Mouse (Mus musculus): Measurements from ENCODE around the gene Ankzf1.
"Not testable (repeated sequence)": the region's sequence is repeated elsewhere in the genome, so short reads cannot be mapped to it uniquely, and the experiment has no call there.

Ankzf1 gene

GRCm38 (mm10) chr1:75226138-75226537 lies 34.2 kb downstream of the Ankzf1 start:
- no peak for DNase-seq (ENCODE audit: low spot score)

DNA sequence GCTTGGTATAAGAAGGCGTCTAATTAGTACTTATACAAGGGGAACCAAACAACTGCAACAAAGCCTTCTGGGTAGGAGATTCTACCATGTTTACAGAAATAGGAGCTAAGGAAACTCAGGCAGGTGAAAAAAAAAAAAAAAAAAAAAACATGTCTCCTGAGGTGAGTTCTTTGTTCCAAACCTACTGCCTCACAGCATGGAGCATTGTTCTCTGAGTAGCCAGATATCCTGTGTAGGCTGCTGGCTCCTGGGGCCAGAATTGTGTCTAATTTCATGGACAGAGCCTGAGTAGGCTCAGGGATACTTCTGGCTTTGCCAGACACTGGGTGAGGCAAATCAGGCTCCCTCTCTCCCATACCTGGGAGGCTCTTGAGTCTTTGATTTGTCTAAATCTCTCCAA lies 35.7 kb downstream of the Ankzf1 start:
- DNase-seq (ENCODE audit: low spot score) = no peak

GRCm38 (mm10) chr1:75229158-75229557 lies 37.2 kb downstream of the Ankzf1 start:
- no peak for DNase-seq (ENCODE audit: low spot score)

GRCm38 (mm10) chr1:75230335-75230994 lies 38.5 kb downstream of the Ankzf1 start:
- no peak for DNase-seq (ENCODE audit: low spot score)

GRCm38 (mm10) chr1:75231224-75231623 lies 39.3 kb downstream of the Ankzf1 start:
- no peak for DNase-seq (ENCODE audit: low spot score)

GRCm38 (mm10) chr1:75231664-75232152 lies 39.8 kb downstream of the Ankzf1 start, which contains the start of gene A630095N17Rik:
A630095N17Rik (minus strand) TSS chr1:75232102.
- no peak for DNase-seq (ENCODE audit: low spot score)

- DNase-seq (ENCODE audit: low spot score) = not testable (repeated sequence)
Observed at GRCm38 (mm10) chr1:75232489-75232888, 40.5 kb downstream of the Ankzf1 start.

DNA sequence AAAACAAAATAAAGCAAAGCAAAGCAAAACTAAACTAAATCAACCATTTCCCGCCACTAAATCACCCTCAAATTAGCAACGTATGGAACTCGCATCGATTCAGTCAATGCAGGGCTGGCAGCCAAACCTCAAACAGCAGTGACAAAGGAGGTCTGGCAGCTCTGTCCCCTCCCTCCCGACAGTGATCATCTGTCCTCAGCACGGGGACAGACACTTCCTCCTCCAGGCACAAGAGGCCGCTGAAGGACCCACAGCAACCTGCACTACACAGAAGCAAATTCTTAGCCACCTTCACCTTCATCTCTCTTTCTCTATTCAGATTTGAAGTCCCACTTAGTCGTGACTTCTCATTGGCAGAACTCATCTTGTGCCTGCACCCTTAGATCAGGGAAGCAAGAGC lies 42.7 kb downstream of the Ankzf1 start:
- peak; percentile 80 for DNase-seq (ENCODE audit: low spot score)

DNA sequence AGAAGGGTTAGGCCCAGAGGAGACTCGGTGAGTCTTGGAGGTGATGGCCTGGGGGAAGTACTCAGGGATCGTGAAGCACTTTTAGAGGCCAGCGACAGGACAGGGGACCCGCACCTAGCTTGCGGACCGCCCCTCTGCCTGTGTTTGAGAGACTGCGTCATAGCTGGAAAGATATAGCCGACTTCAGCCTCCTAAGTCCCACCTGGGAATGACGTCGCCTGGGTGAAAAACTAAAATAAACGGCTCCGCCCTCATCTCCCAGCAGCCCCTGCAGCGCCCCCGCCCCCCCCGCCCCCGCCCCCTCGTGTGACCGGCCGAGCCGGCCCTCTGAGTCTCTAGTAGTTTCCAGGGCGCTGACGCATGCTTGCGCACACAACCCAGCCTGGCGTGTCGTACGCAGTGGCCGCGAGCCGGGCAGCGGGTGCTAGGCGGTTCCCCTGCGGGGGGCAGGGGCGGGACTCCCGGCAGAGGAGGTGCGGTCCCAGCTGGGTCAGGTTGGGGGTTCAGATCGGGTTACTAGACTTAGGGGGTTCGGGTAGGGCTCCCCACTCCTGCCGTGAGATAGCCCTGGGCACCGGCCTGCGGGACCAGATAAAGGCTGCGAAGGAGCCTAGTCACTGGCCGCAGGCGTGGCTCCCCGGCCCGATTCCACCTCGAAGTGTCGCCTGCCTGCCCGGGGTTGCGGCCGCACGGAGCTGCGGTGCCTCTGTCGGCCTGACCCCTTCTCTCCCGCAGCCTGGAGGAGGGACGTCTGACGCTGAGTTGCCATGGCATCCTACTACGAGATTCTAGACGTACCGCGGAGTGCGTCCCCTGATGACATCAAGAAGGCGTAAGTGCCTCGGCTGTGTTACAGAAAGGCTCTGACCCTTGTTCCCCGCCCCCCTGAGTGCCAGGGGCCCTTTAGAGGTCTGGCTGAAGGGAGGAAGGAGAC lies 44.4 kb downstream of the Ankzf1 start, which contains the start of gene Dnajb2:
Gene Dnajb2, plus strand, starts transcription at position 290 of the 934 bp plus-strand sequence.
- DNase-seq (ENCODE audit: low spot score) = peak; percentile 92

DNA sequence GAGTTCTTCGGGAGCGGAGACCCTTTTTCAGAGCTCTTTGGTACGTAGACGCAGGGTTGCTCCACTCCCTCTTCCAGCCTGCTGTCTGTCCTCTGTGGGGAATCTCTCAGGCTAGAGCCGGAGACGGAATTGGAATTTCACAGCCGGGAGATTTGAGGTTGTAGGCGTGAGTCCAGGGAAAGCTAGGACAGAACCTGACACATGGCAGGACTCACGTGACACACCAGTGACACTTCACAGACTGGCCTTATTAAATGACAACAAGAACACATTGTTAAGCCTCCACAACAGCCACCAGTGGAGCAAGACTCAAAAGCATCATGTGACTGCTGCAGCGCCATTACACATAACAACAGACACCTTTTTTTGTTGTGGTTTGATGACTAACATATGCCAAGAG lies 47.6 kb downstream of the Ankzf1 start:
- DNase-seq (ENCODE audit: low spot score) = no peak

- DNase-seq (ENCODE audit: low spot score) = no peak
Observed at GRCm38 (mm10) chr1:75243411-75243810, 51.5 kb downstream of the Ankzf1 start.

DNA sequence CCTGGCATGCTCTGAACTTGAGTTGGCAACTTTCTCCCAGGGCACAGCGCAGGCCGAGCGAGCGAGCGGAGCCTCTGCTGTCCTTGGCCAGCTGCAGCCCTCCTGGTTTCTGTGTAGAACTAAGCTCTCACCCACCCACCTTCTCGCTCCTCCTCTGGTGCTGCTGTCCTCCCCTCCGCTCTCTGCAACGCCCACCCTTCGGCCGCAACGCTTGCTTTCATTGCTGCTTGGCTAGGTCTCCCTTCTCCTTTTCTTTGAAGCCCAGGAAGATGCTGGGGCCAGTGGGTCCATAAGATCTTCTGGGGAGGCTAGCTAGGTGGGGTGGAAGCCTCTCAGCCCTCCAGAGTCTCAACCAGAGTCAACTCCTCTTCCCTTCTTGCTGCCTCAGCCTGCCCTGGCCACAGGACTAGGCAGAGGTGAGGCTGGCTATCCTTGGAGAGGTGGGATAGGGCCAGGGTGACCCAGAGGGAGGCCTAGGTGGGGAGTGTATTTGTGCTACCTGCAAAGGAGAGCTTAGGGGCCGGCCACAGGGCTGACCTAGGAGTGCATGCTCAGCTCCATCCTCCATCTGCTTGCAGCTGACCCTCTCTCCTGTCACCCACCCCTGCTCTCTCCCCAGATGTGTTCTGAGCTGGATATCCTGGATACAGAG lies 52.4 kb downstream of the Ankzf1 start:
- no peak for DNase-seq (ENCODE audit: low spot score)

GRCm38 (mm10) chr1:75244836-75245235 lies 52.9 kb downstream of the Ankzf1 start:
- DNase-seq (ENCODE audit: low spot score) = peak; percentile 45

DNA sequence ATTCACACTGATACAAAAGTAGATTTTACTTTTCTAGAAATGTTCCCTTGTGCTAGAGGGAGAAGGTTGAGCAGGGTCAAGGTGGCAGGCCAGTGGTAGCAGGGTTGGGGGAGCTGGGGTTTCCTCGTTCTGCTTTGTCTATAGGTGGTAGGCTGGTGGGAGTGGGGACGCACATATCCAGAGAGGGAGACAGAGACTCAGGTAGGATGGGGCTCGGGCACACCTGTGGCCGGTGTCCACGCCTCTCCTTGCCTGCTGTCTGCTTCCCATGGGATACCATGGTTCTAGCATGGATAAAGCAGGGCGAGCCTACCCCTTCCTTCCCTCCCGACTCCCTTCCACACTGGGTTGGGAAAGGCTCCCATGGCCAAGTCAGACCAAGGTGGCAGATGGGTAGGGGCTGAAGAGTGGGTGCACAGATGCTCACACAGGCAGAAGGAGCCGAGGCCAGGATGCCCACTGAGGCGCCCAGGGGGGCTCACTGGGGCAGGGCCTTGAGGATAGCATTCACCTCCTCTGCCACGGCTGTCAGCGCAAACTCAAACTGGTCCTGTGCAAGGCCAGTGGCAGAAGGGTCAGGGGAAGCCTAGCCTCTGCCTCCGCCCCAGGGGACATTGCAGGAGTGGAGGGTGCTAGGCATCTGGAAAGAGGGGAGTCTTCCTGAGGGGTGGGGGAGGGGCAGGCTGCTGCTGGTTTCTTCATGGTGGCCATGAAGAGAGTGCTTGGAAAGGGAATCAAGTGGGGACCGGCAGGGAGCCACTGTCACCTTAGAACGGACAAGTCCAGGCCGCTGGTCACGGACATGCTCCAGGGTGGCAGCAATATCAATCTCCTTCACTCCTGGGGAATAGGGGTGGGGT lies 55.4 kb downstream of the Ankzf1 start:
- DNase-seq (ENCODE audit: low spot score) = no peak

DNA sequence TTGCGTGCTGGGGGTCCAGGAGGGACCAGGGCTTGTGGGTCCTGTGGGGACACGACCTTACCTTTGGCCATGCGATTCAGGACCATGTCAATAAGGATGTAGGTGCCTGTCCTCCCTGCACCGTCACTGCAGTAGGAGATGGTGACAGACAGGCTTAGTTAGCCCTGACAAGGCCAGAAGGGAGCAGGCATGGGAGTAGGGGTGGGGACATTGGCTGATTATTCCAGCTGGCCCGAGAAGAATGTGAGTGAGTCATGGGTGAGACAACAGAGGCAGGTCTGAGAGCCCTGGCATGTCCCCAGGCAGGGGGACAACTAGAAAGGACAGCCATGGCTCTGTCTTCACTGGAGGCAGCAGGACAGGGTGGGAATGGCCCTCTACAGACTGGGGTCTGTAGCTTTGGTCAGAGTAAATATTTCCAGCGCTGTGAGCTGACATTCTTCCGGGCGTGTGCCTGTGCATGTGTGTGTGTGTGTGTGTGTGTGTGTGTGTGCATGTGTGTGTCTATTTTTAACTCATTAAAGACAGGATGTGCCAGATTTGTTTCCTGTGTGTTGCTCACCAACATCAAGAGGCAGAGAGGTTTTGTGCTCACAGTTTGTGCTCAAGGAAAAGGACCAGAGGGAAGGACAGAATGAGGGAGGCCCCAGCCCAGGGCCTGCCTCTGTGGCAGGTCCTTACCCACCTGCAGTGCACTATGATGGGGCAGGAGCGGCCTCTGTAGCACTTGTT lies 56.3 kb downstream of the Ankzf1 start:
- peak; percentile 66 for DNase-seq (ENCODE audit: low spot score)
